Mouse (Mus musculus) C2C12 (cell line): Measurements from ENCODE around the gene Cbx7.

Source experiments
- CTCF ChIP-seq: IDR thresholded peaks from one replicate; pipeline ENCODE4 v1.5.1; 2011; ENCODE audit not compliant: control insufficient read depth, insufficient read depth, insufficient read length
- MAX ChIP-seq: IDR thresholded peaks from one replicate; pipeline ENCODE4 v1.6.1; 2011; ENCODE audit warnings: mild to moderate bottlenecking, control low read depth

- no peak for TF ChIP-seq CTCF
- TF ChIP-seq MAX = peak; percentile 17
Observed at GRCm38 (mm10) chr15:79958418-79958817, 12.5 kb downstream of the Cbx7 start.
